In the genomic region with DNA sequence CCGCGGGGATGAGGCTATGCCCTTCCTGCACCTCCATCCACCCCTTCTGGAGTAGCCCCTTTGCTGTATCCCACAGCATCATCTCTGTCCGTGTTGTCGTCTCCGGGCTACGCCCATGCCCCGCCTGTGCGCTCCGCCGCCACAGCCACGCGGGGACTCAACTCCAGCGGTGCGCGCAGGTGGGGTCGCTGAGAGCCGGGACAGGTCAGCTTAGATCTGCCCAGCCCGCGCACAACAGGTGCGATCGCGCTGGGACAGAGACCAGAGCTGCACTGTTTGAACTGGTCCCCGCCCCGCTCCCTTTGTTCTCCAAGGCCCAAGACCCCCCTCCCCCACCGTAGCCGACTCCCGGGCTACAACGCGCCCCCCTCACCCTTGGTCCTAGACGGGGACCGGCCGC, we compare ENCODE assay signal across 8 mouse cellular contexts. TPM values are rescaled to one million over a fixed set of nuclear protein-coding genes. Genes with fewer than 3 reads are reported as not detected.
DNase-seq lines count a peak whose midpoint lies in the region; ATAC-seq and TF ChIP-seq lines count a peak whose summit lies in the region.

No protein-coding gene starts in this region.

- H3K36me3 ChIP-seq in heart, embryonic 14.5 days (ENCODE audit: control insufficient read depth, insufficient read depth, low read length): peaks cover 71% of the 10 kb centered on the region
- H3K36me3 ChIP-seq in liver, embryonic 11.5 days (ENCODE audit: control insufficient read depth, insufficient read depth, low read length): peaks cover 36% of the 10 kb centered on the region

- peak overlapping the region; percentile 98 for H3K4me2 ChIP-seq in heart, embryonic 14.5 days (ENCODE audit: low read length)
- H3K4me2 ChIP-seq in liver, embryonic 11.5 days: peak overlapping the region; percentile 99

- H3K9me3 ChIP-seq in heart, embryonic 14.5 days (ENCODE audit: control insufficient read depth, low read length): no peaks in the 10 kb centered on the region
- H3K9me3 ChIP-seq in liver, embryonic 11.5 days (ENCODE audit: control insufficient read depth, low read length): no peaks in the 10 kb centered on the region

- H3K27me3 ChIP-seq in heart, embryonic 14.5 days (ENCODE audit: control insufficient read depth, insufficient read depth, low read length): no peaks in the 10 kb centered on the region
- no peaks in the 10 kb centered on the region for H3K27me3 ChIP-seq in liver, embryonic 11.5 days (replicated peaks; ENCODE audit: control insufficient read depth, insufficient read depth, low read length)

- no peak for TF ChIP-seq CTCF in olfactory bulb, adult 2 months (IDR thresholded peaks at IDR 0.05; ENCODE audit: insufficient read depth, low read depth, low read length)

- WGBS in heart, embryonic 14.5 days: 1% methylated on average over 32 of the region's 32 CpGs
- WGBS in liver, embryonic 11.5 days: under 1% methylated on average over 31 of the region's 32 CpGs
- WGBS in olfactory bulb, adult 2 months: under 1% methylated on average over 32 of the region's 32 CpGs

- peak overlapping the region; percentile 77 to 83 for H3K4me3 ChIP-seq in heart, embryonic 14.5 days (ENCODE audit: control insufficient read depth in 1 of 2, insufficient read depth in 1 of 2, low read depth in 1 of 2, low read length in 2 of 2)
- H3K4me3 ChIP-seq in liver, embryonic 11.5 days (ENCODE audit: low read depth, low read length): peak overlapping the region; percentile 70
- H3K4me3 ChIP-seq in olfactory bulb, adult 2 months (ENCODE audit: insufficient read depth, low read depth, low read length): peak overlapping the region; percentile 95

- peak overlapping the region; percentile 83 for H3K9ac ChIP-seq in heart, embryonic 14.5 days (ENCODE audit: low read length)
- peak overlapping the region; percentile 68 for H3K9ac ChIP-seq in liver, embryonic 11.5 days (ENCODE audit: low read depth, low read length)

- no peak for TF ChIP-seq POLR2A in olfactory bulb, adult 2 months (IDR thresholded peaks at IDR 0.05; ENCODE audit: insufficient read depth, low read depth, low read length)

- peak overlapping the region; percentile 61 to 65 for H3K27ac ChIP-seq in heart, embryonic 14.5 days (replicated peaks in 1 of 2; ENCODE audit: control insufficient read depth in 1 of 2, insufficient read depth in 1 of 2, low read depth in 2 of 2, low read length in 2 of 2)
- peak overlapping the region; percentile 55; the same call in 1 of the 2 replicates for H3K27ac ChIP-seq in liver, embryonic 11.5 days (ENCODE audit: low read depth, low read length)
- H3K27ac ChIP-seq in olfactory bulb, adult 2 months (ENCODE audit: insufficient read depth, low read depth, low read length): peak overlapping the region; percentile 92

- peaks cover 11 to 19% of the 10 kb centered on the region in 2 experiments for H3K4me1 ChIP-seq in heart, embryonic 14.5 days (ENCODE audit: control insufficient read depth in 2 of 2, insufficient read depth in 2 of 2, low read length in 2 of 2)
- H3K4me1 ChIP-seq in liver, embryonic 11.5 days (replicated peaks; ENCODE audit: control insufficient read depth, insufficient read depth, low read length): peaks cover 21% of the 10 kb centered on the region
- peaks cover 47% of the 10 kb centered on the region for H3K4me1 ChIP-seq in olfactory bulb, adult 2 months (ENCODE audit: control insufficient read depth, insufficient read depth, low read length)

- DNase-seq in embryo, embryonic 10 days (ENCODE audit: low spot score): peak; percentile 66
- DNase-seq in embryo, embryonic 9.5 days (ENCODE audit: extremely low spot score): no peak
- peak; percentile 45 to 55 for DNase-seq in thymus, adult 18-20 months
- DNase-seq in thymus, postnatal 0 days (ENCODE audit: low spot score): no peak
- no peak for DNase-seq in liver, embryonic 11.5 days (ENCODE audit: low spot score)
- no peak for DNase-seq in thymus, postnatal 4 days

- ATAC-seq in heart, embryonic 14.5 days (ENCODE audit: insufficient number of reproducible peaks, insufficient read depth, low FRiP score, low read depth): peak; percentile 65
- ATAC-seq in liver, embryonic 11.5 days (replicated peaks; ENCODE audit: low FRiP score): peak; percentile 53

RNA-seq across cellular contexts. Expression of a gene that starts 0.4 kb away (rescaled TPM):
- polyA plus RNA-seq in thymus, postnatal 0 days (2015; fragmentation: Nextera tagmentation; extraction: Ambion mirVana): 8.5 and 8.7 TPM in 2 replicates
- polyA plus RNA-seq in heart, embryonic 14.5 days (2014; fragmentation: Nextera tagmentation; extraction: Ambion mirVana): 20.9 and 29.4 TPM in 2 replicates
- polyA plus RNA-seq in liver, embryonic 11.5 days (2014; fragmentation: Nextera tagmentation; extraction: Ambion mirVana): 21.4 and 23.2 TPM in 2 replicates
- polyA plus RNA-seq in olfactory bulb, adult 2 months (2012; ENCODE audit: insufficient read depth, insufficient read length, low replicate concordance, missing spikeins): not detected in 2 replicates

RNA-seq across cellular contexts. Expression of a gene that starts 5.8 kb away (rescaled TPM):
- 34.5 and 36.4 TPM in 2 replicates for polyA plus RNA-seq in thymus, postnatal 0 days (2015; fragmentation: Nextera tagmentation; extraction: Ambion mirVana)
- polyA plus RNA-seq in heart, embryonic 14.5 days (2014; fragmentation: Nextera tagmentation; extraction: Ambion mirVana): 39.8 and 46.2 TPM in 2 replicates
- 39.3 and 41.8 TPM in 2 replicates for polyA plus RNA-seq in liver, embryonic 11.5 days (2014; fragmentation: Nextera tagmentation; extraction: Ambion mirVana)
- polyA plus RNA-seq in olfactory bulb, adult 2 months (2012; ENCODE audit: insufficient read depth, insufficient read length, low replicate concordance, missing spikeins): not detected in 2 replicates

RNA-seq across cellular contexts. Expression of a gene that starts 10.7 kb away (rescaled TPM):
- 2.3 and 4.0 TPM in 2 replicates for polyA plus RNA-seq in thymus, postnatal 0 days (2015; fragmentation: Nextera tagmentation; extraction: Ambion mirVana)
- 2.5 and 2.6 TPM in 2 replicates for polyA plus RNA-seq in heart, embryonic 14.5 days (2014; fragmentation: Nextera tagmentation; extraction: Ambion mirVana)
- polyA plus RNA-seq in liver, embryonic 11.5 days (2014; fragmentation: Nextera tagmentation; extraction: Ambion mirVana): 1.5 and 1.7 TPM in 2 replicates
- not detected in 2 replicates for polyA plus RNA-seq in olfactory bulb, adult 2 months (2012; ENCODE audit: insufficient read depth, insufficient read length, low replicate concordance, missing spikeins)

RNA-seq across cellular contexts. Expression of a gene that starts 17.0 kb away (rescaled TPM):
- polyA plus RNA-seq in thymus, postnatal 0 days (2015; fragmentation: Nextera tagmentation; extraction: Ambion mirVana): 49.3 and 50.6 TPM in 2 replicates
- polyA plus RNA-seq in heart, embryonic 14.5 days (2014; fragmentation: Nextera tagmentation; extraction: Ambion mirVana): 77.6 and 85.0 TPM in 2 replicates
- 99.2 and 105 TPM in 2 replicates for polyA plus RNA-seq in liver, embryonic 11.5 days (2014; fragmentation: Nextera tagmentation; extraction: Ambion mirVana)
- not detected in 2 replicates for polyA plus RNA-seq in olfactory bulb, adult 2 months (2012; ENCODE audit: insufficient read depth, insufficient read length, low replicate concordance, missing spikeins)

RNA-seq across cellular contexts. Expression of a gene that starts 20.0 kb away (rescaled TPM):
- polyA plus RNA-seq in thymus, postnatal 0 days (2015; fragmentation: Nextera tagmentation; extraction: Ambion mirVana): 0.21 and 0.26 TPM in 2 replicates
- polyA plus RNA-seq in heart, embryonic 14.5 days (2014; fragmentation: Nextera tagmentation; extraction: Ambion mirVana): 0.22 and 0.53 TPM in 2 replicates
- 0.21 and 0.74 TPM in 2 replicates for polyA plus RNA-seq in liver, embryonic 11.5 days (2014; fragmentation: Nextera tagmentation; extraction: Ambion mirVana)
- not detected in 2 replicates for polyA plus RNA-seq in olfactory bulb, adult 2 months (2012; ENCODE audit: insufficient read depth, insufficient read length, low replicate concordance, missing spikeins)

Comparison
In these comparisons a context has a peak if more than half of its experiments do, and no peak if none do; other contexts are left out.
1. DNase-seq: peak in embryo, embryonic 10 days (single experiment) and thymus, adult 18-20 months (2 of 2); none in embryo, embryonic 9.5 days (single experiment), thymus, postnatal 0 days (single experiment), liver, embryonic 11.5 days (single experiment) and thymus, postnatal 4 days (single experiment).
2. RNA of a gene that starts 5.8 kb away (polyA plus RNA-seq): 39.8 to 46.2 TPM in heart, embryonic 14.5 days, 39.3 to 41.8 TPM in liver, embryonic 11.5 days and 34.5 to 36.4 TPM in thymus, postnatal 0 days; not detected in olfactory bulb, adult 2 months; every median in the first group is over 10 times any median in the second.
3. Peak in every context shown above with its lines, with median percentiles within 50 percentile points of each other: H3K27ac ChIP-seq and H3K4me3 ChIP-seq.